Mouse (Mus musculus): ENCODE results near the gene Plekhd1. TPM values are rescaled to one million over a fixed set of nuclear protein-coding genes. Genes with fewer than 3 reads are reported as not detected.

Plekhd1 gene
- total and polyA plus RNA-seq, 3 experiments = 0.04 TPM; not detected in 2

DNA sequence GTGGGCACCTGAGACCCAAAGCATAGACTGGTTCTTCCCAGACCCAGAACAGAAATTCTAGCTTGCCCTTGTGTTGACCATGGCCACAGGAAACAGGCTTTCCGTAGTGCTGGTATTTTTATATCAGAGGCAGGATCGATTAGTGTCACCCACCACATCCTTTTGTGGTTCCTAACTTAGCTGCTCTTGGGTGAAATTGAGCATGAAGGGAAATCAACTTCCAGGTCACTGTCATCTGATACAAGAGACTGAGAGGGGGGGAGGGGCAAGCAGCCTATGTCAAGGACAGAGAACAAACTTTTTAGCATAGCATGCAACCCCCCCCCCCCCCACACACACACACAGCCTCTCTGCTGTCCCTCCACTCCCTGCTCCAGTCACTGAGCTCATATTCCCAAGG is 26.8 kb downstream of the Plekhd1 start:
- no peak for TF ChIP-seq MEF2A (IDR thresholded peaks at IDR 0.05; ENCODE audit: extremely low read depth, insufficient replicate concordance, low read depth, low read length, poor library complexity, severe bottlenecking)
- peak in 1 of 2 experiments; percentile 20; a peak in 2 of 4 replicates for TF ChIP-seq EP300 (IDR thresholded peaks at IDR 0.05; ENCODE audit: low read depth in 1 of 2, low read length in 2 of 2)
- peaks cover 0 to 7% of the 10 kb centered on the region in 2 experiments; a peak in 2 of 4 replicates for H3K36me3 ChIP-seq (ENCODE audit: control insufficient read depth in 1 of 2, insufficient read depth in 2 of 2, low read length in 2 of 2)
- peaks cover 12 to 24% of the 10 kb centered on the region in 2 experiments for H3K4me1 ChIP-seq (ENCODE audit: control insufficient read depth in 1 of 2, insufficient read depth in 2 of 2, low read length in 2 of 2)
- no peaks in the 10 kb centered on the region for H3K79me2 ChIP-seq (ENCODE audit: control insufficient read depth, insufficient read depth, low read length, poor library complexity)
- H3K9me3 ChIP-seq (replicated peaks; ENCODE audit: insufficient read depth, low read length) = no peaks in the 10 kb centered on the region
- H3K4me3 ChIP-seq (ENCODE audit: control insufficient read depth in 1 of 2, insufficient read depth in 1 of 2, low read depth in 2 of 2, low read length in 2 of 2) = no peak overlapping the region
- no peak overlapping the region for H3K9ac ChIP-seq (ENCODE audit: control insufficient read depth, low read depth, low read length, poor library complexity, severe bottlenecking)
- DNase-seq (ENCODE audit: low read depth, low spot score) = peak; percentile 39
- no peaks in the 10 kb centered on the region for H3K27me3 ChIP-seq (ENCODE audit: control insufficient read depth in 1 of 2, insufficient read depth in 2 of 2, low read length in 2 of 2)
- H3K27ac ChIP-seq (ENCODE audit: control insufficient read depth, low read depth, low read length) = no peak overlapping the region

GRCm38 (mm10) chr12:80720507-80720906 is 28.1 kb downstream of the Plekhd1 start:
- Histone ChIP-seq H3K27me3 (ENCODE audit: control insufficient read depth in 1 of 2, insufficient read depth in 2 of 2, low read length in 2 of 2) (no peaks in the 10 kb centered on the region), H3K27ac (ENCODE audit: control insufficient read depth, low read depth, low read length) (no peak overlapping the region), H3K36me3 (ENCODE audit: control insufficient read depth in 1 of 2, insufficient read depth in 2 of 2, low read length in 2 of 2) (peaks cover 0 to 7% of the 10 kb centered on the region in 2 experiments; a peak in 2 of 4 replicates), H3K4me3 (ENCODE audit: control insufficient read depth in 1 of 2, insufficient read depth in 1 of 2, low read depth in 2 of 2, low read length in 2 of 2) (no peak overlapping the region), H3K79me2 (ENCODE audit: control insufficient read depth, insufficient read depth, low read length, poor library complexity) (no peaks in the 10 kb centered on the region), H3K9ac (ENCODE audit: control insufficient read depth, low read depth, low read length, poor library complexity, severe bottlenecking) (no peak overlapping the region), H3K4me1 (ENCODE audit: control insufficient read depth in 1 of 2, insufficient read depth in 2 of 2, low read length in 2 of 2) (peaks cover 12 to 24% of the 10 kb centered on the region in 2 experiments), H3K9me3 (replicated peaks; ENCODE audit: insufficient read depth, low read length) (no peaks in the 10 kb centered on the region)
- TF ChIP-seq GATA1 (IDR thresholded peaks at IDR 0.05; ENCODE audit: low read depth, low read length) (peak; percentile 17; the same call in 1 of the 2 replicates), MYB (IDR thresholded peaks at IDR 0.05; ENCODE audit: low read depth, low read length) (no peak)
- no peak for DNase-seq (ENCODE audit: low read depth, low spot score)

DNA sequence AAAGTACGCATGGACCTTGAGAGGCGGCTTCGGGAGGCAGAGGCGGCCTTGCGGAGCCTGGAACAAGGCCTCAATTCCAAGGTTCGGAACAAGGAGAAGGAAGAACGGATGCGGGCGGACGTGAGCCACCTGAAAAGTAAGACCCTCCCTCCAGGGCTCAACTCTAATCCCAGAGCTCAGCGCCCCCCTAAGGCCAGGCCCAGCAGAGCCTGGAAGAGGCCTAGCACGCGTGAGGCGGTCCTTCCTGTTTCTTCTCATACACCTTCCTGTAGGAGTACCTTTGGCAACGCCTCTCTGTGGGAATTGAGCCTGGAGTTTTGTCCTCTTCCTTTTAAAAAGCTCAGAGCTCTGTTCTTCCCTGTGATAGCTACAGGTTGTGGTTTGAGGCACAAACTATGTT is 29.1 kb downstream of the Plekhd1 start:
- no peaks in the 10 kb centered on the region for H3K27me3 ChIP-seq (ENCODE audit: control insufficient read depth in 1 of 2, insufficient read depth in 2 of 2, low read length in 2 of 2)
- DNase-seq (ENCODE audit: low read depth, low spot score) = no peak
- peaks cover 0 to 7% of the 10 kb centered on the region in 2 experiments; a peak in 2 of 4 replicates for H3K36me3 ChIP-seq (ENCODE audit: control insufficient read depth in 1 of 2, insufficient read depth in 2 of 2, low read length in 2 of 2)
- H3K4me3 ChIP-seq (ENCODE audit: control insufficient read depth in 1 of 2, insufficient read depth in 1 of 2, low read depth in 2 of 2, low read length in 2 of 2) = no peak overlapping the region
- no peaks in the 10 kb centered on the region for H3K79me2 ChIP-seq (ENCODE audit: control insufficient read depth, insufficient read depth, low read length, poor library complexity)
- no peak overlapping the region for H3K27ac ChIP-seq (ENCODE audit: control insufficient read depth, low read depth, low read length)
- TF ChIP-seq CTCF (IDR thresholded peaks at IDR 0.05 in 2 of 3, conservative IDR thresholded peaks at IDR 0.05 in 1 of 3; ENCODE audit: control insufficient read depth in 1 of 3, insufficient read depth in 1 of 3, low read depth in 2 of 3, low read length in 3 of 3, poor library complexity in 1 of 3, severe bottlenecking in 1 of 3) (peak in 1 of 3 experiments; percentile 18; a peak in 1 of 6 replicates), UBTF (IDR thresholded peaks at IDR 0.05; ENCODE audit: borderline replicate concordance, insufficient read depth, low read depth, low read length) (no peak)
- H3K9me3 ChIP-seq (replicated peaks; ENCODE audit: insufficient read depth, low read length) = no peaks in the 10 kb centered on the region
- no peak overlapping the region for H3K9ac ChIP-seq (ENCODE audit: control insufficient read depth, low read depth, low read length, poor library complexity, severe bottlenecking)
- H3K4me1 ChIP-seq (ENCODE audit: control insufficient read depth in 1 of 2, insufficient read depth in 2 of 2, low read length in 2 of 2) = peaks cover 7 to 16% of the 10 kb centered on the region in 2 experiments; a peak in 3 of 4 replicates

GRCm38 (mm10) chr12:80724853-80725559 is 32.6 kb downstream of the Plekhd1 start:
- Histone ChIP-seq H3K27me3 (ENCODE audit: control insufficient read depth in 1 of 2, insufficient read depth in 2 of 2, low read length in 2 of 2) (no peaks in the 10 kb centered on the region), H3K36me3 (ENCODE audit: control insufficient read depth in 1 of 2, insufficient read depth in 2 of 2, low read length in 2 of 2) (no peaks in the 10 kb centered on the region), H3K9ac (ENCODE audit: control insufficient read depth, low read depth, low read length, poor library complexity, severe bottlenecking) (peak overlapping the region; percentile 32), H3K4me3 (ENCODE audit: control insufficient read depth in 1 of 2, insufficient read depth in 1 of 2, low read depth in 2 of 2, low read length in 2 of 2) (peak overlapping the region; percentile 30 to 32; a peak in 3 of 4 replicates), H3K9me3 (replicated peaks; ENCODE audit: insufficient read depth, low read length) (no peaks in the 10 kb centered on the region), H3K4me1 (ENCODE audit: control insufficient read depth in 1 of 2, insufficient read depth in 2 of 2, low read length in 2 of 2) (no peaks in the 10 kb centered on the region), H3K27ac (ENCODE audit: control insufficient read depth, low read depth, low read length) (no peak overlapping the region), H3K79me2 (ENCODE audit: control insufficient read depth, insufficient read depth, low read length, poor library complexity) (no peaks in the 10 kb centered on the region)
- DNase-seq (ENCODE audit: low read depth, low spot score) = peak; percentile 84
- no peak for TF ChIP-seq ZMIZ1 (IDR thresholded peaks at IDR 0.05; ENCODE audit: low read depth, low read length)
- TF ChIP-seq SMC3 (IDR thresholded peaks at IDR 0.05; ENCODE audit: low read depth, low read length) = peak; percentile 76
- TF ChIP-seq CTCF (IDR thresholded peaks at IDR 0.05 in 2 of 3, conservative IDR thresholded peaks at IDR 0.05 in 1 of 3; ENCODE audit: control insufficient read depth in 1 of 3, insufficient read depth in 1 of 3, low read depth in 2 of 3, low read length in 3 of 3, poor library complexity in 1 of 3, severe bottlenecking in 1 of 3) = peak; percentile 86 to 95 (median 92)
- TF ChIP-seq ZNF384 (IDR thresholded peaks at IDR 0.05; ENCODE audit: low read depth, low read length) = no peak
- peak; percentile 59; the same call in 1 of the 2 replicates for TF ChIP-seq BHLHE40 (IDR thresholded peaks at IDR 0.05; ENCODE audit: borderline replicate concordance, low read depth, low read length)
- 0 out of 2 replicates have a peak, but pooled peaks have one; percentile 29 for TF ChIP-seq MAX (IDR thresholded peaks at IDR 0.05; ENCODE audit: low read length)
- TF ChIP-seq RAD21 (IDR thresholded peaks at IDR 0.05; ENCODE audit: low read depth, low read length) = peak; percentile 97
- no peak for TF ChIP-seq GABPA (IDR thresholded peaks at IDR 0.05; ENCODE audit: low read depth, low read length)
- no peak for TF ChIP-seq POLR2A (IDR thresholded peaks at IDR 0.05; ENCODE audit: control insufficient read depth in 1 of 2, insufficient read depth in 1 of 2, low read depth in 1 of 2, low read length in 2 of 2, poor library complexity in 1 of 2)
- no peak for TF ChIP-seq NELFE (IDR thresholded peaks at IDR 0.05; ENCODE audit: low read depth, low read length)
- TF ChIP-seq MXI1 (IDR thresholded peaks at IDR 0.05; ENCODE audit: low read depth, low read length) = peak; percentile 41
- no peak for TF ChIP-seq GATA1 (IDR thresholded peaks at IDR 0.05; ENCODE audit: low read depth, low read length)
- TF ChIP-seq MYB (IDR thresholded peaks at IDR 0.05; ENCODE audit: low read depth, low read length) = no peak
- TF ChIP-seq MYC (IDR thresholded peaks at IDR 0.05; ENCODE audit: low read depth, low read length) = no peak
- TF ChIP-seq TAL1 (IDR thresholded peaks at IDR 0.05; ENCODE audit: low read length) = no peak
